Mouse (Mus musculus): ENCODE measurements around the gene Gsn. TPM values are rescaled to one million over a fixed set of nuclear protein-coding genes. Genes with fewer than 3 reads are reported as not detected.

Gene Gsn
- polyA plus RNA-seq, 1 experiment from 2014 or later: 204 TPM

DNA sequence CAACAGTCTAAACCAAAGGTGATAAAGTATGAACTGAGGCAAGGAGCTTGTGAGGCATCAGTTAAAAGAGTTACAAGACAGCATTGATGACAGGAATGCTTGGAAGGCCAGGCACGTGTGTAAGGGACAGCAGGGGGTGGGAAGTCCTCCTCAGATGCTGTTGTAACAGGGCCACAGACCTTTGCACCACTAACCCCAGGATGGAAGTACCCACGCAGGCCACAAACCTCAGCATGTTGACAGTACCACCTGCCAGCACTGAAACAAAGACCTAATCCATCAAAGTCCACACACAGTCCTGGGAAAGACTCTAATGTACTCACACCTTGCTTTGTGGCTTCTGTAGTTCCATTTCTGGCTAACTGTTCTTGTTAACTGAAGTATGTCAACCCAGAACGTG is 22.3 kb upstream of the Gsn start:
- no peak for ATAC-seq (ENCODE audit: insufficient number of reproducible peaks, insufficient read depth, low FRiP score, low read depth)
- Histone ChIP-seq H3K4me3 (ENCODE audit: low read depth, low read length) (no peak overlapping the region), H3K4me2 (replicated peaks; ENCODE audit: low read depth, low read length) (no peak overlapping the region), H3K36me3 (ENCODE audit: control insufficient read depth, insufficient read depth, low read length) (no peaks in the 10 kb centered on the region), H3K4me1 (ENCODE audit: control insufficient read depth, insufficient read depth, low read length) (peaks cover 5% of the 10 kb centered on the region; the same call in 1 of the 2 replicates), H3K9ac (replicated peaks; ENCODE audit: low read depth, low read length) (no peak overlapping the region), H3K27me3 (ENCODE audit: control insufficient read depth, insufficient read depth, low read length) (no peaks in the 10 kb centered on the region), H3K9me3 (ENCODE audit: control insufficient read depth, low read depth, low read length) (no peaks in the 10 kb centered on the region), H3K27ac (ENCODE audit: low read length) (no peak overlapping the region)
- WGBS: 30% methylated on average over 3 of the region's 3 CpGs

GRCm38 (mm10) chr2:35235021-35235420 is 21.2 kb upstream of the Gsn start:
- 75% methylated on average over 6 of the region's 6 CpGs for WGBS
- ATAC-seq (ENCODE audit: insufficient number of reproducible peaks, insufficient read depth, low FRiP score, low read depth): no peak
- no peaks in the 10 kb centered on the region for H3K27me3 ChIP-seq (ENCODE audit: control insufficient read depth, insufficient read depth, low read length)

GRCm38 (mm10) chr2:35244241-35244640 is 11.9 kb upstream of the Gsn start:
- WGBS: 44% methylated on average over 3 of the region's 3 CpGs
- H3K9ac ChIP-seq (replicated peaks; ENCODE audit: low read depth, low read length): no peak overlapping the region
- no peak overlapping the region for H3K4me3 ChIP-seq (ENCODE audit: low read depth, low read length)
- no peak overlapping the region for H3K4me2 ChIP-seq (replicated peaks; ENCODE audit: low read depth, low read length)
- H3K27me3 ChIP-seq (ENCODE audit: control insufficient read depth, insufficient read depth, low read length): no peaks in the 10 kb centered on the region
- H3K36me3 ChIP-seq (ENCODE audit: control insufficient read depth, insufficient read depth, low read length): no peaks in the 10 kb centered on the region
- no peak for ATAC-seq (ENCODE audit: insufficient number of reproducible peaks, insufficient read depth, low FRiP score, low read depth)
- H3K27ac ChIP-seq (ENCODE audit: low read length): no peak overlapping the region
- H3K4me1 ChIP-seq (ENCODE audit: control insufficient read depth, insufficient read depth, low read length): no peaks in the 10 kb centered on the region
- no peaks in the 10 kb centered on the region for H3K9me3 ChIP-seq (ENCODE audit: control insufficient read depth, low read depth, low read length)

More at GRCm38 (mm10) chr2:35235021-35235420, 21.2 kb upstream of the Gsn start:
- no peaks in the 10 kb centered on the region for H3K9me3 ChIP-seq (ENCODE audit: control insufficient read depth, low read depth, low read length)
- H3K9ac ChIP-seq (replicated peaks; ENCODE audit: low read depth, low read length): no peak overlapping the region
- H3K4me3 ChIP-seq (ENCODE audit: low read depth, low read length): no peak overlapping the region
- peaks cover 5% of the 10 kb centered on the region; the same call in 1 of the 2 replicates for H3K4me1 ChIP-seq (ENCODE audit: control insufficient read depth, insufficient read depth, low read length)
- no peak overlapping the region for H3K27ac ChIP-seq (ENCODE audit: low read length)
- H3K36me3 ChIP-seq (ENCODE audit: control insufficient read depth, insufficient read depth, low read length): no peaks in the 10 kb centered on the region
- no peak overlapping the region for H3K4me2 ChIP-seq (replicated peaks; ENCODE audit: low read depth, low read length)

GRCm38 (mm10) chr2:35247763-35248162 is 8.4 kb upstream of the Gsn start:
- Histone ChIP-seq H3K27ac (ENCODE audit: low read length) (no peak overlapping the region), H3K4me1 (ENCODE audit: control insufficient read depth, insufficient read depth, low read length) (no peaks in the 10 kb centered on the region), H3K27me3 (ENCODE audit: control insufficient read depth, insufficient read depth, low read length) (no peaks in the 10 kb centered on the region), H3K4me2 (replicated peaks; ENCODE audit: low read depth, low read length) (no peak overlapping the region), H3K9ac (replicated peaks; ENCODE audit: low read depth, low read length) (no peak overlapping the region), H3K4me3 (ENCODE audit: low read depth, low read length) (no peak overlapping the region), H3K36me3 (ENCODE audit: control insufficient read depth, insufficient read depth, low read length) (no peaks in the 10 kb centered on the region), H3K9me3 (ENCODE audit: control insufficient read depth, low read depth, low read length) (no peaks in the 10 kb centered on the region)
- 67% methylated on average over 5 of the region's 5 CpGs for WGBS
- no peak for ATAC-seq (ENCODE audit: insufficient number of reproducible peaks, insufficient read depth, low FRiP score, low read depth)

DNA sequence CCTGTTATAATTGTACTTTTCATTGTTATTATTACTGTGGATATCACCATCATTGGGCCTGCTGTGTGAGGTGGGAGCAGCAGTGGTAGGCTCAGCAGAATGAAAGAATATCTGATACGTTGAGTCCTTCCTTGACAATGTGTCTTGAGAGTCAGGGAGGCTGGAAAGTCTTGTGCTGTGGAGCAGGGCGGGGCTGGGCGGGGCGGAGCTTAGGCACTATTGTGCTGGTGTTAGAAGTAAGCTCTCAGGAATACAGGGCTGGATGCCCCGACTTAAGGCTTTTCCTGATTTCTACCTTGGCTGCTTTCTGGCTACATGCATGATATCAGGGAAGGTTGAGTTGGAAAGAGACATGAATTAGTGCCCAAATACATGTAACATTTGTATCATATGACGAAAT is 3.4 kb upstream of the Gsn start:
- 41% methylated on average over 6 of the region's 6 CpGs for WGBS
- no peak overlapping the region for H3K4me2 ChIP-seq (replicated peaks; ENCODE audit: low read depth, low read length)
- H3K27ac ChIP-seq (ENCODE audit: low read length): no peak overlapping the region
- no peak overlapping the region for H3K9ac ChIP-seq (replicated peaks; ENCODE audit: low read depth, low read length)
- H3K4me1 ChIP-seq (ENCODE audit: control insufficient read depth, insufficient read depth, low read length): peaks cover 8% of the 10 kb centered on the region; the same call in 1 of the 2 replicates
- no peaks in the 10 kb centered on the region for H3K36me3 ChIP-seq (ENCODE audit: control insufficient read depth, insufficient read depth, low read length)
- no peaks in the 10 kb centered on the region for H3K27me3 ChIP-seq (ENCODE audit: control insufficient read depth, insufficient read depth, low read length)
- no peak for ATAC-seq (ENCODE audit: insufficient number of reproducible peaks, insufficient read depth, low FRiP score, low read depth)
- no peaks in the 10 kb centered on the region for H3K9me3 ChIP-seq (ENCODE audit: control insufficient read depth, low read depth, low read length)
- H3K4me3 ChIP-seq (ENCODE audit: low read depth, low read length): no peak overlapping the region

DNA sequence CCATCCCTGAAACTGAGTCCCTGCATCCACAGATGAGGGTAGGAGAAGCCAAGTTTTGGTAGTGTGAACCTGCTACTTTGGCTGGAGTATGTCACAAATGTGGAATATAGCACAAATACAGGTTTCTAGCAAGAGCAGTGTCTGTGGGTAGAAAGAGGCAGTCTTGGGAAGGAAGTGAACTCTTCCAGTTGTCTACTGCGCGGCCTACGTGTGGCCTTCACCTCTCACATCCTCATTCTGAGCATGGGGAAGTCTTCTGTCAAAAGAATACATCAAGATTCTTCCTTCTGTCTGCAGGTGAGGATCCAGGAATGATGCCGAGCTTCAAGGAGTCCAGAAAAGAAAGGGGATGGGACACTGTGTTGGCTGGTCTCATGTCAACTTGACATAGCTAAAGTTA is 2.4 kb upstream of the Gsn start:
- H3K27ac ChIP-seq (ENCODE audit: low read length): no peak overlapping the region
- H3K9me3 ChIP-seq (ENCODE audit: control insufficient read depth, low read depth, low read length): no peaks in the 10 kb centered on the region
- H3K4me1 ChIP-seq (ENCODE audit: control insufficient read depth, insufficient read depth, low read length): peaks cover 15% of the 10 kb centered on the region; the same call in 1 of the 2 replicates
- H3K36me3 ChIP-seq (ENCODE audit: control insufficient read depth, insufficient read depth, low read length): no peaks in the 10 kb centered on the region
- no peaks in the 10 kb centered on the region for H3K27me3 ChIP-seq (ENCODE audit: control insufficient read depth, insufficient read depth, low read length)
- H3K4me3 ChIP-seq (ENCODE audit: low read depth, low read length): no peak overlapping the region
- H3K4me2 ChIP-seq (replicated peaks; ENCODE audit: low read depth, low read length): no peak overlapping the region
- 89% methylated on average over 4 of the region's 4 CpGs for WGBS
- no peak overlapping the region for H3K9ac ChIP-seq (replicated peaks; ENCODE audit: low read depth, low read length)
- ATAC-seq (ENCODE audit: insufficient number of reproducible peaks, insufficient read depth, low FRiP score, low read depth): no peak

- peaks cover 28% of the 10 kb centered on the region for H3K4me1 ChIP-seq (ENCODE audit: control insufficient read depth, insufficient read depth, low read length)
- no peak for ATAC-seq (ENCODE audit: insufficient number of reproducible peaks, insufficient read depth, low FRiP score, low read depth)
- no peaks in the 10 kb centered on the region for H3K9me3 ChIP-seq (ENCODE audit: control insufficient read depth, low read depth, low read length)
- no peak overlapping the region for H3K27ac ChIP-seq (ENCODE audit: low read length)
- no peaks in the 10 kb centered on the region for H3K27me3 ChIP-seq (ENCODE audit: control insufficient read depth, insufficient read depth, low read length)
- no peak overlapping the region for H3K9ac ChIP-seq (replicated peaks; ENCODE audit: low read depth, low read length)
- H3K4me2 ChIP-seq (replicated peaks; ENCODE audit: low read depth, low read length): no peak overlapping the region
- H3K36me3 ChIP-seq (ENCODE audit: control insufficient read depth, insufficient read depth, low read length): no peaks in the 10 kb centered on the region
- H3K4me3 ChIP-seq (ENCODE audit: low read depth, low read length): no peak overlapping the region
- WGBS: 73% methylated on average over 5 of the region's 5 CpGs
Measured at GRCm38 (mm10) chr2:35255004-35255403, 1.2 kb upstream of the Gsn start.

GRCm38 (mm10) chr2:35255462-35255861 is 718 bp upstream of the Gsn start:
- 62% methylated on average over 7 of the region's 7 CpGs for WGBS
- peak overlapping the region; percentile 88; the same call in 1 of the 2 replicates for H3K4me2 ChIP-seq (replicated peaks; ENCODE audit: low read depth, low read length)

GRCm38 (mm10) chr2:35256932-35257331 is 752 bp downstream of the Gsn start:
- Histone ChIP-seq H3K4me1 (ENCODE audit: control insufficient read depth, insufficient read depth, low read length) (peaks cover 32% of the 10 kb centered on the region), H3K9me3 (ENCODE audit: control insufficient read depth, low read depth, low read length) (no peaks in the 10 kb centered on the region), H3K36me3 (ENCODE audit: control insufficient read depth, insufficient read depth, low read length) (no peaks in the 10 kb centered on the region), H3K4me2 (replicated peaks; ENCODE audit: low read depth, low read length) (peak overlapping the region; percentile 88), H3K27ac (ENCODE audit: low read length) (peak overlapping the region; percentile 15; the same call in 1 of the 2 replicates), H3K4me3 (ENCODE audit: low read depth, low read length) (peak overlapping the region; percentile 63), H3K27me3 (ENCODE audit: control insufficient read depth, insufficient read depth, low read length) (no peaks in the 10 kb centered on the region), H3K9ac (replicated peaks; ENCODE audit: low read depth, low read length) (peak overlapping the region; percentile 61)
- ATAC-seq (ENCODE audit: insufficient number of reproducible peaks, insufficient read depth, low FRiP score, low read depth): no peak
- WGBS: 43% methylated on average over 8 of the region's 8 CpGs

More at GRCm38 (mm10) chr2:35255462-35255861, 718 bp upstream of the Gsn start:
- Histone ChIP-seq H3K36me3 (ENCODE audit: control insufficient read depth, insufficient read depth, low read length) (no peaks in the 10 kb centered on the region), H3K27ac (ENCODE audit: low read length) (peak overlapping the region; percentile 55; the same call in 1 of the 2 replicates), H3K9me3 (ENCODE audit: control insufficient read depth, low read depth, low read length) (no peaks in the 10 kb centered on the region), H3K4me1 (ENCODE audit: control insufficient read depth, insufficient read depth, low read length) (peaks cover 32% of the 10 kb centered on the region), H3K9ac (replicated peaks; ENCODE audit: low read depth, low read length) (no peak overlapping the region), H3K4me3 (ENCODE audit: low read depth, low read length) (no peak overlapping the region), H3K27me3 (ENCODE audit: control insufficient read depth, insufficient read depth, low read length) (no peaks in the 10 kb centered on the region)
- ATAC-seq (ENCODE audit: insufficient number of reproducible peaks, insufficient read depth, low FRiP score, low read depth): no peak

Measured in stomach, embryonic 14.5 days (tissue).